Mouse (Mus musculus): ENCODE data around the gene Kctd19. TPM values are rescaled to one million over a fixed set of nuclear protein-coding genes. Genes with fewer than 3 reads are reported as not detected.

The Kctd19 gene
- polyA plus RNA-seq, 1 experiment from 2014 or later = not detected

DNA sequence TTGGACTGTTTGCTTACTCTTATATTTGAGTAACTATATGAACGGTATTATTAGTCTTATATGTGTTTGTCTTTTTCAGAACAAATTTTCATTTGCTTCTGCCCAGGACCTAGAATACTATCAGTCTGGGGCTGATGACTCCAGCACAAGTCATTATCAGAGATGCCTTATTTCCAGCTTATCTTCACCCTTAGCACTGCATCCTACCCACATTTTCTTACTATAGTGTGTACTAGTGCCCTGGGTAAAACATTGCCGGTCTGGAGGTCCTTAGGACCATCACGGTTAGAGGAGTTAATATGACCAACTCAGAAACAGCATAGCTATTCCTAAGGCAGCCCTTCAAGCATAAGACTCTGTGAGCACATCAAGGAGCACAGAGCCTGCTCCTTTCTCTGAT is 34.9 kb upstream of the Kctd19 start:
- ATAC-seq (ENCODE audit: low FRiP score) = no peak
- no peaks in the 10 kb centered on the region for H3K36me3 ChIP-seq (ENCODE audit: control insufficient read depth, insufficient read depth, low read length)

GRCm38 (mm10) chr8:105446127-105446552 is 32.8 kb upstream of the Kctd19 start:
- no peaks in the 10 kb centered on the region for H3K9me3 ChIP-seq (ENCODE audit: control insufficient read depth, low read length)
- H3K4me2 ChIP-seq (replicated peaks; ENCODE audit: low read depth, low read length) = no peak overlapping the region
- ATAC-seq (ENCODE audit: low FRiP score) (peak; percentile 71; the same call in 1 of the 2 replicates), DNase-seq (ENCODE audit: low spot score) (peak; percentile 80)
- no peak overlapping the region for H3K9ac ChIP-seq (ENCODE audit: low read depth, low read length)
- H3K4me1 ChIP-seq (replicated peaks; ENCODE audit: control insufficient read depth, insufficient read depth, low read length) = 0 out of 2 replicates have a peak, but pooled peaks cover 3% of the 10 kb centered on the region
- H3K4me3 ChIP-seq (ENCODE audit: low read depth, low read length) = no peak overlapping the region
- H3K36me3 ChIP-seq (ENCODE audit: control insufficient read depth, insufficient read depth, low read length) = no peaks in the 10 kb centered on the region
- WGBS = 7% methylated on average over 4 of the region's 4 CpGs
- peak overlapping the region; percentile 79 for H3K27ac ChIP-seq (ENCODE audit: low read depth, low read length)
- H3K27me3 ChIP-seq (ENCODE audit: control insufficient read depth, insufficient read depth, low read length) = no peaks in the 10 kb centered on the region

More for the DNA sequence above, 34.9 kb upstream of the Kctd19 start:
- H3K4me3 ChIP-seq (ENCODE audit: low read depth, low read length) = no peak overlapping the region
- DNase-seq (ENCODE audit: low spot score) = no peak
- H3K27me3 ChIP-seq (ENCODE audit: control insufficient read depth, insufficient read depth, low read length) = no peaks in the 10 kb centered on the region
- 0 out of 2 replicates have a peak, but pooled peaks cover 3% of the 10 kb centered on the region for H3K4me1 ChIP-seq (replicated peaks; ENCODE audit: control insufficient read depth, insufficient read depth, low read length)
- no peak overlapping the region for H3K9ac ChIP-seq (ENCODE audit: low read depth, low read length)
- no peak overlapping the region for H3K27ac ChIP-seq (ENCODE audit: low read depth, low read length)
- no peaks in the 10 kb centered on the region for H3K9me3 ChIP-seq (ENCODE audit: control insufficient read depth, low read length)
- 93% methylated on average over 3 of the region's 3 CpGs for WGBS
- H3K4me2 ChIP-seq (replicated peaks; ENCODE audit: low read depth, low read length) = no peak overlapping the region

DNA sequence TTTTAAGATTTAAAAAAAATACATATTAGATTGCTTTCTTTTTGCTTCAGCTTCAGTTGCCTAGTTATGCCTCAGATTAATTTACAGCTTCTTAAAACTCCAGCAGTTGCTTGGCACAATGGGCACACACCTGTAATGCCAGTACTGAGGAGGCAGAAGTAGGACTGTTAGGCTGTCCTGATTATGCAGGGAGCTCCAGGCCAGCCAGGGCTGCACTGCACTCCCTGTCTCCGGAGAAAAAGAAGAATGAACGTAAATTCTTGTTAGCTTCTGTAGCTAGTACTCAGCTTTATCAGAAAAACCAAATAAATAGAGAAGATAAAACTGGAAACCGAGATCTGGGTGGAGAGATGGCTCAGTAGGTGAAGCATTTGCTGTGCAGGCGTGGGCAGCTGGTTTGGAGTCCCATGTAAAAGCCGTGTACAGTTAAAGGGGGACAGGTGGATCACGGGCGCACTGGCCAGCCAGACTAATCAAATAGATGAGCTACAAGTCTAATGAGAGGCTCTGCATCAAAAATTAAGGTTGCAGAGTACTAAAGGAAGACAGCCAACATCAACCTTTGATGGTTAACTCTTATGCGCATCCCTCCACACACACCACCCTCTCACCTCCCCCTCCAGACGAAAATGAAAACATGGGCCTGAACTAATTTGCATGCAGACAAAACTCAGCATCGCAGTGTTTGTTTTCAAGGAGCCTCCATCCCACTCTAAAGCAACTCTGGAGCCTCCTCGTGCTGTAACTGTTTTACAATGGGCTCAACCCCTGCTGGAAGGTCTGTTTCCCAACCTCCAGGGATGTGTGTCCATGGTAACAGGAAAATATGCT is 32.2 kb upstream of the Kctd19 start:
- H3K4me1 ChIP-seq (replicated peaks; ENCODE audit: control insufficient read depth, insufficient read depth, low read length) = 0 out of 2 replicates have a peak, but pooled peaks cover 3% of the 10 kb centered on the region
- H3K36me3 ChIP-seq (ENCODE audit: control insufficient read depth, insufficient read depth, low read length) = no peaks in the 10 kb centered on the region
- peak; percentile 81 for DNase-seq (ENCODE audit: low spot score)
- peak overlapping the region; percentile 4; the same call in 1 of the 2 replicates for H3K9ac ChIP-seq (ENCODE audit: low read depth, low read length)
- H3K27ac ChIP-seq (ENCODE audit: low read depth, low read length) = peak overlapping the region; percentile 79
- H3K27me3 ChIP-seq (ENCODE audit: control insufficient read depth, insufficient read depth, low read length) = no peaks in the 10 kb centered on the region
- H3K4me3 ChIP-seq (ENCODE audit: low read depth, low read length) = no peak overlapping the region
- ATAC-seq (ENCODE audit: low FRiP score) = peak; percentile 93
- H3K4me2 ChIP-seq (replicated peaks; ENCODE audit: low read depth, low read length) = peak overlapping the region; percentile 21; the same call in 1 of the 2 replicates
- WGBS = 21% methylated on average over 11 of the region's 11 CpGs
- H3K9me3 ChIP-seq (ENCODE audit: control insufficient read depth, low read length) = no peaks in the 10 kb centered on the region

- Histone ChIP-seq H3K36me3 (ENCODE audit: control insufficient read depth, insufficient read depth, low read length) (no peaks in the 10 kb centered on the region), H3K4me2 (replicated peaks; ENCODE audit: low read depth, low read length) (no peak overlapping the region), H3K27ac (ENCODE audit: low read depth, low read length) (no peak overlapping the region), H3K27me3 (ENCODE audit: control insufficient read depth, insufficient read depth, low read length) (no peaks in the 10 kb centered on the region), H3K9ac (ENCODE audit: low read depth, low read length) (no peak overlapping the region), H3K4me1 (replicated peaks; ENCODE audit: control insufficient read depth, insufficient read depth, low read length) (0 out of 2 replicates have a peak, but pooled peaks cover 3% of the 10 kb centered on the region), H3K4me3 (ENCODE audit: low read depth, low read length) (no peak overlapping the region), H3K9me3 (ENCODE audit: control insufficient read depth, low read length) (no peaks in the 10 kb centered on the region)
- DNase-seq (ENCODE audit: low spot score) (no peak), ATAC-seq (ENCODE audit: low FRiP score) (no peak)
- WGBS = 89% methylated on average over 5 of the region's 5 CpGs
Observed at GRCm38 (mm10) chr8:105442661-105443060, 29.4 kb upstream of the Kctd19 start.

- WGBS = 9% methylated on average over 6 of the region's 6 CpGs
- H3K27ac ChIP-seq (ENCODE audit: low read depth, low read length) = no peak overlapping the region
Observed at GRCm38 (mm10) chr8:105441433-105441832, 28.1 kb upstream of the Kctd19 start.

GRCm38 (mm10) chr8:105438865-105439264 is 25.6 kb upstream of the Kctd19 start:
- Histone ChIP-seq H3K9me3 (ENCODE audit: control insufficient read depth, low read length) (no peaks in the 10 kb centered on the region), H3K27ac (ENCODE audit: low read depth, low read length) (no peak overlapping the region), H3K4me3 (ENCODE audit: low read depth, low read length) (no peak overlapping the region), H3K4me1 (replicated peaks; ENCODE audit: control insufficient read depth, insufficient read depth, low read length) (no peaks in the 10 kb centered on the region), H3K4me2 (replicated peaks; ENCODE audit: low read depth, low read length) (no peak overlapping the region), H3K9ac (ENCODE audit: low read depth, low read length) (no peak overlapping the region), H3K27me3 (ENCODE audit: control insufficient read depth, insufficient read depth, low read length) (no peaks in the 10 kb centered on the region), H3K36me3 (ENCODE audit: control insufficient read depth, insufficient read depth, low read length) (no peaks in the 10 kb centered on the region)
- 38% methylated on average over 5 of the region's 5 CpGs for WGBS
- ATAC-seq (ENCODE audit: low FRiP score) = peak; percentile 53
- peak; percentile 69 for DNase-seq (ENCODE audit: low spot score)

More at GRCm38 (mm10) chr8:105441433-105441832, 28.1 kb upstream of the Kctd19 start:
- Histone ChIP-seq H3K4me1 (replicated peaks; ENCODE audit: control insufficient read depth, insufficient read depth, low read length) (0 out of 2 replicates have a peak, but pooled peaks cover 3% of the 10 kb centered on the region), H3K9ac (ENCODE audit: low read depth, low read length) (no peak overlapping the region), H3K4me2 (replicated peaks; ENCODE audit: low read depth, low read length) (no peak overlapping the region), H3K27me3 (ENCODE audit: control insufficient read depth, insufficient read depth, low read length) (no peaks in the 10 kb centered on the region), H3K36me3 (ENCODE audit: control insufficient read depth, insufficient read depth, low read length) (no peaks in the 10 kb centered on the region), H3K4me3 (ENCODE audit: low read depth, low read length) (no peak overlapping the region), H3K9me3 (ENCODE audit: control insufficient read depth, low read length) (no peaks in the 10 kb centered on the region)
- ATAC-seq (ENCODE audit: low FRiP score) (no peak; the same call in 1 of the 2 replicates), DNase-seq (ENCODE audit: low spot score) (peak; percentile 87)

GRCm38 (mm10) chr8:105437078-105437748 is 23.9 kb upstream of the Kctd19 start:
- ATAC-seq (ENCODE audit: low FRiP score) = no peak
- 89% methylated on average over 5 of the region's 5 CpGs for WGBS
- H3K4me2 ChIP-seq (replicated peaks; ENCODE audit: low read depth, low read length) = no peak overlapping the region

GRCm38 (mm10) chr8:105436218-105436617 is 22.9 kb upstream of the Kctd19 start:
- H3K9ac ChIP-seq (ENCODE audit: low read depth, low read length) = no peak overlapping the region
- ATAC-seq (ENCODE audit: low FRiP score) (no peak), DNase-seq (ENCODE audit: low spot score) (no peak)
- H3K36me3 ChIP-seq (ENCODE audit: control insufficient read depth, insufficient read depth, low read length) = no peaks in the 10 kb centered on the region
- no peaks in the 10 kb centered on the region; the same call in 1 of the 2 replicates for H3K4me1 ChIP-seq (replicated peaks; ENCODE audit: control insufficient read depth, insufficient read depth, low read length)
- 79% methylated on average over 5 of the region's 5 CpGs for WGBS
- no peak overlapping the region for H3K27ac ChIP-seq (ENCODE audit: low read depth, low read length)
- no peaks in the 10 kb centered on the region for H3K27me3 ChIP-seq (ENCODE audit: control insufficient read depth, insufficient read depth, low read length)
- H3K4me2 ChIP-seq (replicated peaks; ENCODE audit: low read depth, low read length) = no peak overlapping the region
- no peak overlapping the region for H3K4me3 ChIP-seq (ENCODE audit: low read depth, low read length)
- H3K9me3 ChIP-seq (ENCODE audit: control insufficient read depth, low read length) = no peaks in the 10 kb centered on the region

More at GRCm38 (mm10) chr8:105437078-105437748, 23.9 kb upstream of the Kctd19 start:
- no peak for DNase-seq (ENCODE audit: low spot score)
- no peaks in the 10 kb centered on the region for H3K9me3 ChIP-seq (ENCODE audit: control insufficient read depth, low read length)
- no peaks in the 10 kb centered on the region; the same call in 1 of the 2 replicates for H3K4me1 ChIP-seq (replicated peaks; ENCODE audit: control insufficient read depth, insufficient read depth, low read length)
- no peaks in the 10 kb centered on the region for H3K27me3 ChIP-seq (ENCODE audit: control insufficient read depth, insufficient read depth, low read length)
- no peak overlapping the region for H3K9ac ChIP-seq (ENCODE audit: low read depth, low read length)
- no peaks in the 10 kb centered on the region for H3K36me3 ChIP-seq (ENCODE audit: control insufficient read depth, insufficient read depth, low read length)
- H3K27ac ChIP-seq (ENCODE audit: low read depth, low read length) = no peak overlapping the region
- no peak overlapping the region for H3K4me3 ChIP-seq (ENCODE audit: low read depth, low read length)
